Mouse (Mus musculus) heart, adult 9 months (tissue): ENCODE data around the gene Cdrt4.

Experiments used
- DNase-seq, 2 experiments: peaks; one replicate each; pipeline ENCODE4 v3.0.0; 2022; ENCODE audit warnings: low spot score in 2 of 2

Cdrt4 gene

DNA sequence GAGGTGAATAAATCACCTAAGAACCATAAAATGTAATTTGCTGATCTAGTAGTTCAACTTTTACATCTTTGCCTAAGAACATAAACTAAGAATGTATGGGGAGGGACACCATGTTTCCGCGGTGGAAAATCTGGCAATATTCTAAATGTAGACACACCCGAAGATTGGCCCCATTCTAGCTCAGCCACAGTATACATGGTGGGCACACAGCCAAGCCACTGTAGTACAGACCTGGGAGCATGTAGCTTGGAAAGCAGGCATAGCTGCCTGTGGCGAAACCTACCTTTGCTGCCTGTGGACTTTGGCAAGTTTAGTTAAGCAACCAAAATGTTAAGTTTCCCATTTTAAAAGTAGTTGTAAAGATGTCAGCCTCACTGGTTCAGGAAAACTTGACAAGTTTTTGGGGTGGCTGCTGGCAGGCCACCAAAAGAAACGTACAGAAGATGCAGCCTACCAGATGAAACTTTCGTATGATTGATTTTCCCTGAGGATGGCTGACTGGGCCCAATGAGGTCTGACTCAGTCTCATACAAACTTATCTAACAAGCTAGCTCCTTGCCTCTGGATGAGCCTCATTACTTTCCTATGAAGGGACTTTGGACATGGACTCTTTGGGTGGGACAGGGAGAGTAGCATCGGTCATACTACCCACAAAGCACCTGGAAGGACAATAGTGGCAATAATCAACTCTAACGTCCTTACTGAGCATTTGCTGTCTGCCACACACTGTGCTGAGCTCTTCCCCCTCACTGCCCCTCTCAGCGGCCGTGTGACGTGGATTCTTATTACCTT, 84.6 kb downstream of the Cdrt4 start:
- no peak for DNase-seq

DNA sequence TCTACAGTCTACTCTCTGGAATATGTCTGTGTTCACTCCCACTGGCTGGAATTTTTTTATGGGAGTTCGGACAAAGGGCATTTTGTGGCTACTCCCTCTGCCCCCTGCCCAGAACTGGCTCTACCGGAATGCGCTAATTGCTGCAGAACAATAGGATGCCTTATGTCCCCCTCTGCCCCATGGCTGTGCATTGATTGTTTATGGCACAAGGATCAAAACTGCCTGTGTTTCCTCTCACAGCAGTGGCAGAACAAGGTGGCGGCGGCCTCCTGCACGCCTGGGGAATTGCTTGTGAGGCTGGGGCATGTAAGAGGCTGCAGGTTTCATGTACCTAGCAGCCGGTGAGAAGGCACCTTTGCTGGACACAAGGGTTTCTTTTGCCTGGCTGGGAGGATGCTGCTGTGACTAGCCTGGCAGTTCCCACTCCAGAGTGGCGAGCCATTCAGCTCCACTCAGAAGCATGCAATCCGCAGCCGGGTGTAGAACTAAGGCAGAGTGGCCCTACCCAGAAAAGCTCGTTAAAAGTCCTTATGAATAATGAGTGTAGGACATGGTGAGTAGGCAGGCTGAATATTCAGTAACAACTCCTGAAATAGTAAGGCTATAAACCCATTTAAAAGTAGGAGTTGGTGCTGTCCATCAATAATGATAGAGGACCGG, 89.1 kb downstream of the Cdrt4 start:
- DNase-seq, result no peak
